Mouse (Mus musculus) G1E (cell line): Measurements from ENCODE around the gene Arnt.

Source experiments
- CTCF ChIP-seq: IDR thresholded peaks from 2 replicates; pipeline ENCODE4 v1.5.1; 2012; ENCODE audit warnings: low read depth, low read length, inconsistent platforms, mixed read lengths
- GATA1 ChIP-seq: IDR thresholded peaks from 2 replicates; pipeline ENCODE4 v1.6.1; 2012; ENCODE audit warnings: borderline replicate concordance, low read length, inconsistent platforms, mixed read lengths

GRCm38 (mm10) chr3:95457758-95458157 lies 23.6 kb downstream of the Arnt start:
- TF ChIP-seq CTCF (no peak), GATA1 (no peak)
